Mouse (Mus musculus): ENCODE data around the gene Nosip. TPM values are rescaled to one million over a fixed set of nuclear protein-coding genes. Genes with fewer than 3 reads are reported as not detected.
A peak's percentile ranks its signal among the peaks of the same experiment; 100 is the strongest.

The Nosip gene
- total and polyA plus RNA-seq, 2 experiments from 2014 or later: 68.3 to 72.3 TPM

DNA sequence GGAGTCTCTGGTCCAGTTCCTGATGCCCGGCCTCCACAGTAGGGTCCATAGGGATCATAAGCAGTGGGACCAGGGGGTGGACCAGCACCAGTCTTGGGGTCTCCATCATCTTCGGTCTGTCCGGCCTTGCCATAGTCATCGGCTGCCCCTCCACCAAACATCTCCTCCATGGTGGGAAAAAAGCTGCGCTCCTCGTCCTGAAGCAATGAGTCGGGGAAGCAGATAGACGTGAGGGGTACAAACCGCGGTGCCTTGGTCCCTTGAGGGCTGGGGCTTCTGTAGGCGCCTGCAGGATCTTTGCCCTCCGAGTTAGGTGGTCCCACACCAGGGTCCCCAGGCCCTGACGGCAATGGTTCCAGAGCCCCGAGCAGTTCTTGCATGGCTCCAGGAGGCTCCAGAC is 14.7 kb upstream of the Nosip start:
- Histone ChIP-seq H3K4me1 (ENCODE audit: insufficient read depth, low read length) (0 out of 2 replicates have a peak, but pooled peaks cover 4% of the 10 kb centered on the region), H3K27me3 (ENCODE audit: insufficient read depth, low read length) (no peaks in the 10 kb centered on the region), H3K27ac (ENCODE audit: low read depth, low read length) (no peak overlapping the region), H3K4me3 (ENCODE audit: low read depth, low read length) (no peak overlapping the region), H3K9ac (replicated peaks; ENCODE audit: low read length, poor library complexity, severe bottlenecking) (no peak overlapping the region), H3K36me3 (ENCODE audit: insufficient read depth, low read length) (peaks cover 68% of the 10 kb centered on the region), H3K9me3 (ENCODE audit: low read length) (no peaks in the 10 kb centered on the region), H3K4me2 (ENCODE audit: low read depth, low read length, poor library complexity, severe bottlenecking) (no peak overlapping the region)
- no peak for TF ChIP-seq CTCF (IDR thresholded peaks at IDR 0.05)
- DNase-seq (ENCODE audit: low spot score) (no peak), ATAC-seq (ENCODE audit: low FRiP score) (no peak)
- WGBS: over 99% methylated on average over 14 of the region's 14 CpGs

DNA sequence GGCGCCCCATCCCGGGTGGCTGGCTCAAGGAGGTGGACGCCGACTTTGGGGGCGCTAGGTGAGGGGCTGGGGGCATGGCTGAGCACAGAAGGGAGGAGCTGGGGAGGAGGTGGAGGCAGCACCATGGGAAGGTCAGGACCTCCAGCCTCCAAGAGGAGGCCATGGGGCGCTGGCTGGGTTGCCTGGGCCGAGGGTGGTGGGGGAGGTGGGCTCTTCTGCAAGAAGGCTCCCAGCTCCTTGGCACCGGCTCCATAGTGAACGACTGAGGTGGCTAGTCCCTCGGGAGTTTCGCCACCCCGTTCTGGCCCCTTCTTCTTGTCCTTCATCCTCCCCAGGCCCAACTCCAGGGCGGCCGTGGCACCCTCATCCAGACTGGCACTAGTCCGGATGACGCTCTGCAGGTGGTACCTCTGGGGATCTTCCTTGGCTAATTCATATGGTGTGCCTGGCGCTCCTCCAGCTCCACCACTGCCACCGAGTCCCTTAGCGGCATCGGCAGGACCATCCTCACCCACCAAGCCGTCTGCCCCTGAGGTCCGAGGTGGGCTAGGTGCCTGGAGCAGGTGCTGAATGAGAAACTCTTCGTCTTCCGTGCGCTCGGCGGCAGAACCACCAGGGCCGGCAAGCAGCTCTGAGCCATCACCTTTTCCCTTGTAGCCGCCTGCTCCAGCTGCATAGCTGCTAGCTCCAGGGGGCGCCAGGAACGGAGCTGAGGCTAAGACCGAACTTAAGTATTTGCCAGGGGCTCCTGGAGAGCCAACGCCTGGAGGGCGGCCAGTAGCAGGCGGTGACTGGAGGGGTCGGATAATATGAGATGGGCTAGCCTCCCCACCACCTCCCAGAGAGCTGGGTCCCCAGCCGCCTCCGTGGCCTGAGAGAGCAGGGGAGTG is 14.0 kb upstream of the Nosip start:
- ATAC-seq (ENCODE audit: low FRiP score): no peak
- 90% methylated on average over 38 of the region's 38 CpGs for WGBS
- no peak overlapping the region for H3K9ac ChIP-seq (replicated peaks; ENCODE audit: low read length, poor library complexity, severe bottlenecking)

DNA sequence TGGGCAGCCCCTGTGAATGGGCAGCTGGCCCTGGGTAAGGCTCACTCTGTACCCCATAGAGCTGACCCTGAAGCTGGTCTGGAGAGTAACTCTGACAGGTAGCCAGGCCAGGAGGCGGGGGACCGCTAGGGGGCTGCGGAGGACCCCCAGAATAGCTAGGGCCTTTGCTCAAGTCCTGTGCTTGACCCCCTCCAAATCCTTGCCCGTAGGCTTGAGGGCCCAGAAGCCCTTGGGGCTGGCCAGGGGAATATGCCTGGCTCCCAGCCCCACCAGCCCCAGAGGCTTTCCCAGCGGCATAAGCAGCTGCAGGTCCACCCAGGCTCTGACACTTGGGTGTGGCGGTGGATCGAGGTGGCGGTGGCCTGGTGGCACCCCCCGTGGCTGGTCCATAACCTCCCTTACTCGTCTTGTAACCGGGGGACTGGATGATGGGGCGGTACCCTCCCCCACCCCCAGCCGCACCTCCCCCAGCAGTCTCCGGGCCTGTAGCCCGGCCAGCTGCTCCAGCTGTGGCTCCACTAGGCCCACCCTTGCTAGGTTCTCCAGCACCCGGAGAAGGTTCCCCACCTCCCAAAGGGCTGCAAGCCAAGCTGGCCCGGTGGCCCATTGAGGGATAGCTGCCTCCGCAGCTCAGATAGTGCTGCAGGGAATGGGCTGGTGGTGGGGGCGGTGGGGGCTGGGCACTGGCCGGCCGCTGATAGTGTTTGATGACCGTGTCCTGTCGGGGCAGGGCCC is 13.1 kb upstream of the Nosip start:
- WGBS: 92% methylated on average over 23 of the region's 23 CpGs
- H3K4me3 ChIP-seq (ENCODE audit: low read depth, low read length): no peak overlapping the region
- H3K27me3 ChIP-seq (ENCODE audit: insufficient read depth, low read length): no peaks in the 10 kb centered on the region
- TF ChIP-seq CTCF (IDR thresholded peaks at IDR 0.05): no peak
- peaks cover 53% of the 10 kb centered on the region for H3K36me3 ChIP-seq (ENCODE audit: insufficient read depth, low read length)
- H3K27ac ChIP-seq (ENCODE audit: low read depth, low read length): no peak overlapping the region
- H3K4me1 ChIP-seq (ENCODE audit: insufficient read depth, low read length): 0 out of 2 replicates have a peak, but pooled peaks cover 4% of the 10 kb centered on the region
- no peak for DNase-seq (ENCODE audit: low spot score)
- ATAC-seq (ENCODE audit: low FRiP score): no peak
- H3K4me2 ChIP-seq (ENCODE audit: low read depth, low read length, poor library complexity, severe bottlenecking): no peak overlapping the region
- H3K9me3 ChIP-seq (ENCODE audit: low read length): no peaks in the 10 kb centered on the region
- no peak overlapping the region for H3K9ac ChIP-seq (replicated peaks; ENCODE audit: low read length, poor library complexity, severe bottlenecking)

More for the DNA sequence above, 14.0 kb upstream of the Nosip start:
- Histone ChIP-seq H3K4me1 (ENCODE audit: insufficient read depth, low read length) (0 out of 2 replicates have a peak, but pooled peaks cover 4% of the 10 kb centered on the region), H3K27me3 (ENCODE audit: insufficient read depth, low read length) (no peaks in the 10 kb centered on the region), H3K9me3 (ENCODE audit: low read length) (no peaks in the 10 kb centered on the region), H3K27ac (ENCODE audit: low read depth, low read length) (no peak overlapping the region), H3K4me2 (ENCODE audit: low read depth, low read length, poor library complexity, severe bottlenecking) (no peak overlapping the region), H3K4me3 (ENCODE audit: low read depth, low read length) (no peak overlapping the region), H3K36me3 (ENCODE audit: insufficient read depth, low read length) (peaks cover 60% of the 10 kb centered on the region)
- DNase-seq (ENCODE audit: low spot score): no peak
- TF ChIP-seq CTCF (IDR thresholded peaks at IDR 0.05): no peak; the same call in 1 of the 2 replicates

DNA sequence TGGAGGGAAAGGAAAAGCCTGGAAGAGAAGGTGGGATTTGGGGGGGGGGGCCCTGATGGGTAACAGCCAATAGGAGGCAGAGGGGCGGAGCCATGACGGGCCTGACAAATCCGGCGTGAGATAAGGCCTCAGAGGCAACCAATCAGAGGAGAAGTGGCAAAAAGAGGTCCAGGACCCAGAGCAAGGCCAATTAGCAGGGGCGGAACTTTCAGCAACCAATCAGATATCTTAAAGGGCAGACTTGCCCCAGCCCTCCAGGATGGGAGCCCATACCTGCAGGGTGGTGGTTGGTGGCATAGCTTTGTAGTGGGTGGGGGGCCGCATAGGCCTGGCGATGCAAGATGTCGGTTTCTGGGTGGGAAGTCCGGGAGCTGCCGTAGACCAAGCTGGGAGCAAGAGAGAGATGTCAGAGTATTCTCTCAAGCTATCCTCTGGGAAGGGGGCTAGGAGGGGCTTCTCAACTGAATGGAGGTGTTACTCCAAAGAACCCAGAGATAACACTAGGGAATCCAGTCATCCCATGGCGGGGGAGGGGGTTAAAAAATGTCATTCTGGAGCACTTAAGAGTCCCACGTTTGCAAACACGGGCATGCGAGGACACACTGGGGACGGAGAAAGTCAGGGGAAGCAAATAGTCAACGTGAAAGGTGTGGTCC is 11.2 kb upstream of the Nosip start:
- WGBS: 6% methylated on average over 16 of the region's 16 CpGs
- ATAC-seq (ENCODE audit: low FRiP score): peak; percentile 66

DNA sequence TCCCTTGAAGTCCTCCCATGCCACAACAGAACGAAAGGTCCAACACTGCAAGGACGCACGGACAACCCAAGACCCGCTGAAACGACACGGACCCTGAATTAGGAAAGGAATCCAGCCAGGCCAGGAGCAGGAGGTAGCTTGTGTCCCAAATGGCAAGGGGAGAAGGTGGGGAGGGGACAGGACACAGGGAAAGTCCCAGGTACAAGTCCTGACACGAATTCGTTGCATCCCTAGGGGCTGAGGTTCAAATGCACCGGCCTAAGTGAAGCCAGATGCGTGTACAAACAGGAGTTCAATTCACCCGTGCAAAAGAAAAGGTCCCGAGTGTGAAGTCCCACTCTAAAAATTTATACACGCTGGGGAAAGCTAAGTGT is 10.6 kb upstream of the Nosip start:
- Histone ChIP-seq H3K27ac (ENCODE audit: low read depth, low read length) (peak overlapping the region; percentile 99), H3K27me3 (ENCODE audit: insufficient read depth, low read length) (no peaks in the 10 kb centered on the region), H3K9ac (replicated peaks; ENCODE audit: low read length, poor library complexity, severe bottlenecking) (peak overlapping the region; percentile 96), H3K36me3 (ENCODE audit: insufficient read depth, low read length) (peaks cover 36% of the 10 kb centered on the region), H3K9me3 (ENCODE audit: low read length) (no peaks in the 10 kb centered on the region), H3K4me3 (ENCODE audit: low read depth, low read length) (peak overlapping the region; percentile 81), H3K4me1 (ENCODE audit: insufficient read depth, low read length) (peaks cover 4% of the 10 kb centered on the region; the same call in 1 of the 2 replicates), H3K4me2 (ENCODE audit: low read depth, low read length, poor library complexity, severe bottlenecking) (peak overlapping the region; percentile 93)
- WGBS: 5% methylated on average over 13 of the region's 13 CpGs
- no peak for TF ChIP-seq CTCF (IDR thresholded peaks at IDR 0.05)
- DNase-seq (ENCODE audit: low spot score) (no peak), ATAC-seq (ENCODE audit: low FRiP score) (no peak)

More for the DNA sequence above, 11.2 kb upstream of the Nosip start:
- DNase-seq (ENCODE audit: low spot score): peak; percentile 97
- Histone ChIP-seq H3K9ac (replicated peaks; ENCODE audit: low read length, poor library complexity, severe bottlenecking) (peak overlapping the region; percentile 96), H3K36me3 (ENCODE audit: insufficient read depth, low read length) (peaks cover 42% of the 10 kb centered on the region), H3K27ac (ENCODE audit: low read depth, low read length) (peak overlapping the region; percentile 99), H3K9me3 (ENCODE audit: low read length) (no peaks in the 10 kb centered on the region), H3K4me1 (ENCODE audit: insufficient read depth, low read length) (peaks cover 4% of the 10 kb centered on the region; the same call in 1 of the 2 replicates), H3K4me2 (ENCODE audit: low read depth, low read length, poor library complexity, severe bottlenecking) (peak overlapping the region; percentile 93), H3K27me3 (ENCODE audit: insufficient read depth, low read length) (no peaks in the 10 kb centered on the region), H3K4me3 (ENCODE audit: low read depth, low read length) (peak overlapping the region; percentile 81)
- TF ChIP-seq CTCF (IDR thresholded peaks at IDR 0.05): no peak
